Comparison of ENCODE assay signal across 31 mouse cellular contexts in genomic region chr1:144774394-144774793, GRCm38 (mm10). TPM values are rescaled to one million over a fixed set of nuclear protein-coding genes. Genes with fewer than 3 reads are reported as not detected.
DNase-seq lines count a peak whose midpoint lies in the region; ATAC-seq and TF ChIP-seq lines count a peak whose summit lies in the region.
"Had no signal": no experiment of that assay in that cellular context is flagged by ENCODE, and none has a peak within 500 bp of the region (broad histone marks: within the 10 kb centered on the region; RNA-seq: fewer than 3 reads in every experiment).

No protein-coding gene starts in this region.

- peaks cover 4% of the 10 kb centered on the region for H3K79me2 ChIP-seq in MEL (ENCODE audit: control insufficient read depth, insufficient read depth, low read length, poor library complexity)

- TF ChIP-seq RAD21 in MEL (IDR thresholded peaks at IDR 0.05; ENCODE audit: low read depth, low read length), result no peak

- ATAC-seq in liver, embryonic 12.5 days, result no peak
- ATAC-seq: CD4-positive, CD25-positive, alpha-beta regulatory T cell, adult 4 months; inflammation-experienced regulatory T-cells, adult 6 months; midbrain, embryonic 16.5 days had no signal

- H3K9ac ChIP-seq in MEL (ENCODE audit: control insufficient read depth, low read depth, low read length, poor library complexity, severe bottlenecking), result peak overlapping the region; percentile 70
- no peak overlapping the region for H3K9ac ChIP-seq in liver, embryonic 12.5 days
- H3K9ac ChIP-seq: embryonic facial prominence, embryonic 12.5 days; forebrain, embryonic 12.5 days; hindbrain, embryonic 14.5 days; lung, embryonic 14.5 days; neural tube, embryonic 13.5 days; stomach, embryonic 15.5 days had no signal

- TF ChIP-seq CTCF in gastrocnemius, adult 2 months (IDR thresholded peaks at IDR 0.05), result no peak
- no peak for TF ChIP-seq CTCF in MEL (IDR thresholded peaks at IDR 0.05 in 2 of 3, conservative IDR thresholded peaks at IDR 0.05 in 1 of 3; ENCODE audit: control insufficient read depth in 1 of 3, insufficient read depth in 1 of 3, low read depth in 2 of 3, low read length in 3 of 3, poor library complexity in 1 of 3, severe bottlenecking in 1 of 3)

- H3K4me1 ChIP-seq in MEL (ENCODE audit: control insufficient read depth in 1 of 2, insufficient read depth in 2 of 2, low read length in 2 of 2), result peaks cover 3 to 8% of the 10 kb centered on the region in 2 experiments; a peak in 3 of 4 replicates
- 0 out of 2 replicates have a peak, but pooled peaks cover 5% of the 10 kb centered on the region for H3K4me1 ChIP-seq in liver, embryonic 12.5 days
- H3K4me1 ChIP-seq: embryonic facial prominence, embryonic 12.5 days; forebrain, embryonic 12.5 days; midbrain, embryonic 10.5 days; neural tube, embryonic 13.5 days; stomach, embryonic 15.5 days had no signal

- no peak overlapping the region for H3K27ac ChIP-seq in gastrocnemius, adult 2 months
- peak overlapping the region; percentile 85 for H3K27ac ChIP-seq in MEL (ENCODE audit: control insufficient read depth, low read depth, low read length)
- no peak overlapping the region for H3K27ac ChIP-seq in liver, embryonic 12.5 days
- H3K27ac ChIP-seq: embryonic facial prominence, embryonic 12.5 days; forebrain, embryonic 12.5 days; hindbrain, embryonic 14.5 days; kidney, postnatal 0 days; midbrain, embryonic 10.5 days; neural tube, embryonic 13.5 days; stomach, embryonic 15.5 days had no signal

- H3K36me3 ChIP-seq in MEL (ENCODE audit: control insufficient read depth in 1 of 2, insufficient read depth in 2 of 2, low read length in 2 of 2), result peaks cover 0 to 12% of the 10 kb centered on the region in 2 experiments; a peak in 2 of 4 replicates
- no peaks in the 10 kb centered on the region for H3K36me3 ChIP-seq in liver, embryonic 12.5 days
- H3K36me3 ChIP-seq in splenic B cell, adult 2 months (ENCODE audit: control insufficient read depth, insufficient read depth, low read length, poor library complexity, severe bottlenecking), result no peaks in the 10 kb centered on the region
- H3K36me3 ChIP-seq: embryonic facial prominence, embryonic 12.5 days; forebrain, embryonic 12.5 days; midbrain, embryonic 10.5 days; neural tube, embryonic 13.5 days; stomach, embryonic 15.5 days had no signal

- no peaks in the 10 kb centered on the region for H3K27me3 ChIP-seq in MEL (ENCODE audit: control insufficient read depth in 1 of 2, insufficient read depth in 2 of 2, low read length in 2 of 2)
- H3K27me3 ChIP-seq in liver, embryonic 12.5 days (replicated peaks), result no peaks in the 10 kb centered on the region
- no peaks in the 10 kb centered on the region for H3K27me3 ChIP-seq in splenic B cell, adult 2 months (ENCODE audit: control insufficient read depth, insufficient read depth, low read length, poor library complexity, severe bottlenecking)
- H3K27me3 ChIP-seq: embryonic facial prominence, embryonic 12.5 days; forebrain, embryonic 12.5 days; neural tube, embryonic 13.5 days; stomach, embryonic 15.5 days had no signal

- TF ChIP-seq EP300 in MEL (IDR thresholded peaks at IDR 0.05; ENCODE audit: low read depth in 1 of 2, low read length in 2 of 2), result 0 out of 4 replicates have a peak, but pooled peaks of 1 of the 2 experiments have one; percentile 15

- WGBS in liver, embryonic 12.5 days (ENCODE audit: insufficient replicate concordance), result 39% methylated on average over 1 of the region's 1 CpGs

- H3K4me2 ChIP-seq in liver, embryonic 12.5 days, result peak overlapping the region; percentile 32
- H3K4me2 ChIP-seq: embryonic facial prominence, embryonic 12.5 days; forebrain, embryonic 12.5 days; hindbrain, embryonic 14.5 days; lung, embryonic 14.5 days; neural tube, embryonic 13.5 days; stomach, embryonic 15.5 days had no signal

- H3K4me3 ChIP-seq in gastrocnemius, adult 2 months, result peak overlapping the region; percentile 8; the same call in 1 of the 2 replicates
- peak overlapping the region; percentile 56 to 63 for H3K4me3 ChIP-seq in MEL (ENCODE audit: control insufficient read depth in 1 of 2, insufficient read depth in 1 of 2, low read depth in 2 of 2, low read length in 2 of 2)
- no peak overlapping the region; the same call in 1 of the 2 replicates for H3K4me3 ChIP-seq in liver, embryonic 12.5 days
- H3K4me3 ChIP-seq: embryonic facial prominence, embryonic 12.5 days; forebrain, embryonic 12.5 days; midbrain, embryonic 10.5 days; myocyte; neural tube, embryonic 13.5 days; stomach, embryonic 15.5 days had no signal

- TF ChIP-seq POLR2A in MEL (IDR thresholded peaks at IDR 0.05; ENCODE audit: control insufficient read depth in 1 of 2, insufficient read depth in 1 of 2, low read depth in 1 of 2, low read length in 2 of 2, poor library complexity in 1 of 2), result no peak

- no peaks in the 10 kb centered on the region for H3K9me3 ChIP-seq in MEL (replicated peaks; ENCODE audit: insufficient read depth, low read length)
- H3K9me3 ChIP-seq in liver, embryonic 12.5 days (replicated peaks), result no peaks in the 10 kb centered on the region
- H3K9me3 ChIP-seq: embryonic facial prominence, embryonic 12.5 days; forebrain, embryonic 12.5 days; midbrain, embryonic 10.5 days; neural tube, embryonic 13.5 days; stomach, embryonic 15.5 days had no signal

- intact Hi-C loops in gastrocnemius, adult 2 months (cut with DNase I), result no loop called here

- DNase-seq in gastrocnemius, adult 2 months, result no peak
- DNase-seq in gastrocnemius, postnatal 10 days, result no peak
- DNase-seq in MEL (ENCODE audit: low read depth, low spot score), result peak; percentile 45
- peak; percentile 1 for DNase-seq in splenic B cell, adult 2 months (ENCODE audit: low read depth, low spot score)
- DNase-seq in adrenal gland, postnatal 14 days, result no peak
- no peak for DNase-seq in left cerebral cortex, adult 9 months (ENCODE audit: low spot score in 2 of 2)
- DNase-seq: adrenal gland, postnatal 36 days; cerebellum, adult 18-20 months; cerebellum, postnatal 14 days; heart, postnatal 4 days; kidney, adult 18-20 months; lung, embryonic 14.5 days; lung, postnatal 36 days; retina, postnatal 1 day; right cerebral cortex, postnatal 25 days; thymus, adult 18-20 months; thymus, postnatal 36 days had no signal

TF ChIP-seq in MEL, 35 proteins besides CTCF, POLR2A, EP300 and RAD21:
- 0 out of 2 replicates have a peak, but pooled peaks have one; percentile 15 for TF ChIP-seq HCFC1 (IDR thresholded peaks at IDR 0.05; ENCODE audit: low read depth, low read length)
- no peak for TF ChIP-seq RCOR1 (IDR thresholded peaks at IDR 0.05; ENCODE audit: low read depth, low read length)
- no peak for TF ChIP-seq POLR2AphosphoS5 (IDR thresholded peaks at IDR 0.05; ENCODE audit: borderline replicate concordance, low read depth, low read length)

RNA-seq across cellular contexts. Expression of gene Rgs18, which starts 0.8 kb away (rescaled TPM):
- total RNA-seq in gastrocnemius, adult 2 months (2021), result under 1 TPM in 1 of 2 experiments, not detected in 1; 0.28 TPM
- under 1 TPM; 0.70 TPM for total RNA-seq in gastrocnemius, postnatal 10 days (2021)
- 4.9 and 6.4 TPM in 2 replicates for total RNA-seq in MEL (2012; rRNA removed)
- 1 to 10 TPM in 1 of 2 experiments, not detected in 1; 3.8 TPM for polyA plus RNA-seq in MEL (2012; ENCODE audit: insufficient read depth in 1 of 2, insufficient read length in 2 of 2, low read depth in 1 of 2, low replicate concordance in 2 of 2, missing spikeins in 1 of 2)
- polyA plus RNA-seq in liver, embryonic 12.5 days (2016; fragmentation: Nextera tagmentation; extraction: Ambion mirVana), result 23.4 and 29.0 TPM in 2 replicates
- total RNA-seq in adrenal gland, postnatal 14 days (2021), result 0.85 and 1.7 TPM in 2 replicates
- total RNA-seq: ES-E14; left cerebral cortex, postnatal 36 days had no signal
- polyA plus RNA-seq: myocyte had no signal

Comparison
In these comparisons a context has a peak if more than half of its experiments do, and no peak if none do; other contexts are left out.
1. DNase-seq: peak in MEL (single experiment) and splenic B cell, adult 2 months (single experiment); none in gastrocnemius, adult 2 months (single experiment), gastrocnemius, postnatal 10 days (single experiment), adrenal gland, postnatal 14 days (single experiment) and left cerebral cortex, adult 9 months (0 of 2).